Mouse (Mus musculus) heart, embryonic 10.5 days (tissue): ENCODE measurements around the gene Otop2. TPM values are rescaled to one million over a fixed set of nuclear protein-coding genes. Genes with fewer than 3 reads are reported as not detected.

Source experiments
- DNase-seq: peaks from one replicate; pipeline ENCODE4 v3.0.0-alpha.2; 2017; ENCODE audit warnings: low spot score
- H3K27ac ChIP-seq: fragments of 300-500 bp; sonication (generic); 2 replicates; pipeline ENCODE4 v1.5.1; 2016; ENCODE audit warnings: mild to moderate bottlenecking
- H3K27me3 ChIP-seq: fragments of 300-500 bp; sonication (generic); 2 replicates; pipeline ENCODE4 v1.6.1; 2016; ENCODE audit warnings: mild to moderate bottlenecking; ENCODE audit not compliant: poor library complexity, insufficient read depth, severe bottlenecking
- H3K36me3 ChIP-seq: fragments of 300-500 bp; sonication (generic); 2 replicates; pipeline ENCODE4 v1.6.1; 2016; ENCODE audit warnings: mild to moderate bottlenecking, moderate library complexity
- H3K4me1 ChIP-seq: fragments of 300-500 bp; sonication (generic); 2 replicates; pipeline ENCODE4 v1.6.1; 2016; ENCODE audit warnings: mild to moderate bottlenecking
- H3K4me3 ChIP-seq: fragments of 300-500 bp; sonication (generic); 2 replicates; pipeline ENCODE4 v1.5.1; 2016; ENCODE audit warnings: mild to moderate bottlenecking, moderate library complexity
- H3K9me3 ChIP-seq: fragments of 300-500 bp; sonication (generic); 2 replicates; pipeline ENCODE4 v1.6.1; 2016; ENCODE audit warnings: mild to moderate bottlenecking, moderate library complexity
- WGBS: fragments of 180-500 bp; shearing (Covaris S2); methylation state at CpG from one replicate; pipeline ENCODE4 v1.1.7; 2016; 5-methylcytosine and 5-hydroxymethylcytosine counted together
- polyA plus RNA-seq: library from polyadenylated mRNA; unstranded; fragments of >200 nt; fragmentation: Nextera tagmentation; extraction: Ambion mirVana; gene quantifications from 2 replicates; pipeline ENCODE4 v1.2.1, GENCODE M21; 2016

The Otop2 gene
- polyA plus RNA-seq, 1 experiment from 2014 or later = not detected

DNA sequence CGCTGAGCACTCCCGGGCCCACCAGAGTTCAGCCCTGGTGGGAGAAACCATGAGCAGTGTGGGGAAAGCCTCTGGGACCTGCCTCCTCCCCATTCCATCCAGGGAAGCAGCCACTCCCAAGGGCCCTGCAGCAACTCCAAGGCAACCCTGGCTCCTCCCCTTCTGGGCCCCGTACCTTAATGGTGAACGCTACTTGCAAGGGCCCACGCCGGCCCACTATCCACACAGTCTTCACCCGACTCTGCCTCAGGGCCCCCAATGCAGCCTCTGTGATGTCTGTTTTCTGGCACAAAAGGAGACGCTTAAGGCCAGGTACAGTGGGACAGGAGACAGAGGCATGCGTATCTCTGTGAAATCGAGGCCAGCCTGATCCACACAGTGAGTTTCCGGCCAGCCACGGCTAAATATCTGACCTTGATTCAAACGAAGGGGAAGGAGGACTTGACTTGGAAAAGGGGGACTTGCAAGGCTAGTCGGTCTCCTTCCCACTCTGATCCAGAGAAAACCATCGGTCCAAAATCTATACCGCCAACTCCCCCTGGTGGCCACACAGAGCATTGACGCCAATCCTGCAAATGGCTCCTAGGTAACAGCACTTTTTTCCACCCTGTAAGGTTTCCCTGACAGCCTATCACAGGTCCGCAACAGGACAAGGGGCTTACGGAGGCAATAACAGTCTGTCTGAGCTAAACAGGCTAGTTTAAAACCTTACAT is 36.7 kb upstream of the Otop2 start:
- 31% methylated on average over 19 of the region's 19 CpGs for WGBS
- peaks cover 12% of the 10 kb centered on the region for H3K36me3 ChIP-seq
- peak; percentile 91 for DNase-seq
- H3K27me3 ChIP-seq = peaks cover 70% of the 10 kb centered on the region
- peaks cover 61% of the 10 kb centered on the region for H3K4me1 ChIP-seq
- no peaks in the 10 kb centered on the region for H3K9me3 ChIP-seq
- H3K27ac ChIP-seq = no peak overlapping the region
- no peak overlapping the region for H3K4me3 ChIP-seq

DNA sequence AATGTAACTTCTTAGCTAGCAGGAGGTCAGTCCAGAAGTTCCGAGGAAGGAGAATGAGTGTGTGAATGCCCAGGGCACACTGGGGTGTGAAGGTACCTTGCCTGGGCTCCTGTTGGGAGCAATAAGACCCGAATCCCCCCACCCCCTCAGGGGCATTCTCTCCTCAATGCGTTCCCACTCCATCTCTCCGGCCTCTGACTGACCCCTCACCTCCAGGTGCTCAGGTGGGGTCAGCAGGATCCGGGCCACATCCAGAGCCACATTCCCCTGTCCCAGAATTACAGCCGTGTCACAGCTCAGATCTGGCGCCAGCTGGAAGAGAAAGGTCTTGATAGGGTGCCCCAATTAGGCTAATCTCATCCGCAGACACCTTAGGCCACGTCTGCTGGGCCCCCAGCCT is 35.9 kb upstream of the Otop2 start:
- no peak overlapping the region for H3K4me3 ChIP-seq
- 72% methylated on average over 9 of the region's 9 CpGs for WGBS
- DNase-seq = no peak
- peaks cover 12% of the 10 kb centered on the region for H3K36me3 ChIP-seq
- peaks cover 62% of the 10 kb centered on the region for H3K27me3 ChIP-seq
- H3K4me1 ChIP-seq = peaks cover 61% of the 10 kb centered on the region
- H3K27ac ChIP-seq = no peak overlapping the region
- H3K9me3 ChIP-seq = no peaks in the 10 kb centered on the region

DNA sequence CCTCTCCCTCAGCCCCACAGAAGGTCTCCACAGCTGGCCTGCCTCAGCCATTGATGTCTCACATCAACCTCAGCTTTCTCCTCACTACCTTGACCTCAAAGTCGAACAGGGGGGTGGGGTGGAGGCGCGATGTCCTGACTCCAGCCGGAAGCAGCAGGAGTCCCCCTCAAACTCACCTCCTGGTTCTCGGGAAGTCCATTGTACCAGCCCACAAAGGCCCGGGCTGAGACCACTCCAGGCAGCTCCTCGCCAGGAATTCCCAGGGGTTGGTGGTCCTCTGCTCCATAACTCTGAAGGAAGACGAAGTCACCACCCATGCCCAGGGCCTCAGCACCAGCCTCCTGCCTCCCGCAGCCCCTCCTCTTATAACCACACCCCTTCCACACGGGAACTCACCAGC is 35.5 kb upstream of the Otop2 start:
- peaks cover 12% of the 10 kb centered on the region for H3K36me3 ChIP-seq
- no peak for DNase-seq
- H3K27ac ChIP-seq = no peak overlapping the region
- peaks cover 58% of the 10 kb centered on the region for H3K27me3 ChIP-seq
- peaks cover 61% of the 10 kb centered on the region for H3K4me1 ChIP-seq
- WGBS = 65% methylated on average over 10 of the region's 10 CpGs
- H3K4me3 ChIP-seq = no peak overlapping the region
- H3K9me3 ChIP-seq = no peaks in the 10 kb centered on the region

DNA sequence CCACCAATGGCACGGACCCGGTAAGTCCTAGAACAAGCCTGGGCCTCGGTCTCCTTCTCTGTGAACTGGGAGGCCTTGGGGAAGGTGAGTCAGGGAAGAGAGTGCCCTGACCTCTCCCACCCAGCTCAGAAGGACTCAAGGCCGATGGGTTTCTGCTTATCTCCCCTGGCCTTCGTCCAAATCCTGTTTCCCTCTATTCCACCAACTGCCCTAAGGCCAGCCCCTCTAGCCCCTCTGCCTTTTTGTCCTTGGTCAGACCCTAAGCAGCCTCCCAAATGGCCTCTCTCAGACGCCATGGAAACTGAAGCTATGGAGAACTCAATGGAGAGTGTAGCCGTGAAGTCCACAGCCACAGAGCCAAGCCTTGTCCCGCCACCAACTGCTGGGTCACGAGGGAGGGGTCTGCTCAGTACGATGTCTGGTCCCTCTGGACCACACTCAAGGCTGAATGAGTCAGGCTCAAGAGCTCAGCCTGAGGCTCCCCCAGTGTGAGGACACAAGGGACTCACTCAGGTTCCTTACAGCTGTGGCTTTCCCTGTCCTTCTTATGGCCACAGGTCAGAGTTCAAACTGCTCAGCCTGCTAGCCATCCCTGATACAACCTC is 34.0 kb upstream of the Otop2 start:
- Histone ChIP-seq H3K27me3 (peaks cover 43% of the 10 kb centered on the region), H3K9me3 (no peaks in the 10 kb centered on the region)
- WGBS = 71% methylated on average over 10 of the region's 10 CpGs

DNA sequence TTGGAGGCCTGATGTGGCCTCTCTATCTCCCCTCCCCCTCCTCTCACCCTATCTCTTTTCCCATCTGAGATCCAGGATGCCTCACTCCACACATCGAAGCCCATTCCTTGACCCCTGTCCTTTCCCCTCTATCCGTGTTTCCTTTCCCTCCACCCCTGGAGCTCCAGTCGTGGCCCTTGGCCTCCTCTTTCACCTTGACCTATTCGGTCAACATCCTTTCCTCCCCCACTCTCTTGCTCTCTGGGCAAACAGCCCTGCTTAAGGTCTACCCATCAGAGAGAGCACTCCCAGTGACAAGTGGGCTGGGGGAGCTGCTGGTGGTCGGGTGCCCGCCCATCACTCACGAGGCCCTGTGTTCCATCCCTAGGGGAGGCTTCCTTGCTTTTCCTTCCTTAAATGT is 33.2 kb upstream of the Otop2 start:
- Histone ChIP-seq H3K36me3 (peaks cover 7% of the 10 kb centered on the region), H3K9me3 (no peaks in the 10 kb centered on the region), H3K4me1 (peaks cover 51% of the 10 kb centered on the region), H3K4me3 (no peak overlapping the region), H3K27me3 (peaks cover 36% of the 10 kb centered on the region), H3K27ac (no peak overlapping the region)
- WGBS = 63% methylated on average over 7 of the region's 7 CpGs
- no peak for DNase-seq

More for the DNA sequence above, 34.0 kb upstream of the Otop2 start:
- Histone ChIP-seq H3K27ac (no peak overlapping the region), H3K4me1 (peaks cover 51% of the 10 kb centered on the region), H3K4me3 (no peak overlapping the region), H3K36me3 (peaks cover 12% of the 10 kb centered on the region)
- DNase-seq = no peak

DNA sequence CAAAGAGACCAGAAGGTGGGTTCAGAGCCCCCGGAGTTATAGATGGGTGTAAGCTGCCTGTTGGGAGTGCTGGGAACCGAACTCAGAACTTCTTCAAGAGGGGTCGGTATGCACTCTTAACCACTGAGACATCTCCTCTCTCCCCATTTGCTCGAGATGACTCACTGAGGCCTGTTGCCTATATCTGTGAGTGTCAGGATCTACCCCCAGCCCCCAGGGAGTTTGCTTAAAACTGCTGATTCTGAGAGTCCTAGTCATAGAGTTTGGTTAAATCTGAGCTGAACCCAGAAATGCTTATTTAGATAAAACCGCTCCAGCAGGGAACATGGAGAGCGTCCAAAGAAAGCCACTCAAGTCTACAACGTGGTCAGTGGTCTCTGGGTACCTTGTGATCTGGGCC is 32.8 kb upstream of the Otop2 start:
- no peaks in the 10 kb centered on the region for H3K9me3 ChIP-seq
- WGBS = 80% methylated on average over 7 of the region's 7 CpGs

DNA sequence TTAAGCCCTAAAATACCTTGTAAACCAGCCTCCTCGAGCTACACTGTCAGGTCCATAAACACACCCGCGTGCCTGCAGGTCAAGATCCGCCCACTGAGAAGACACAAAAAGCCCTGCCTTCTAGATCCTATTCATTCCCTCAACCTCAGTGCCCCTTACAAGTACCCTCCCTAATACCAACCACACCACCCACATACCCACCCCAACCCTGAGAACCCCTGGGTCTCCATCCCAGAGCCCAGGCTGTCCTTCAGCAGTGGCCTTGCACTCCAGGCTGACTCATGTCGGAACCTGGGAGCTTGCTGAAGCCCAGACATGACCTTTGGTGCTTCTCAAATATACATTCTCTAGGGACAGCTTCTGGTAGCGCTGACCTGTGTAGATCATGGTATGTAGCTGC is 32.2 kb upstream of the Otop2 start:
- no peak overlapping the region for H3K4me3 ChIP-seq
- DNase-seq = no peak
- WGBS = 89% methylated on average over 6 of the region's 6 CpGs
- H3K27ac ChIP-seq = no peak overlapping the region
- H3K27me3 ChIP-seq = peaks cover 25% of the 10 kb centered on the region
- H3K4me1 ChIP-seq = peaks cover 50% of the 10 kb centered on the region
- H3K9me3 ChIP-seq = no peaks in the 10 kb centered on the region
- no peaks in the 10 kb centered on the region for H3K36me3 ChIP-seq

More for the DNA sequence above, 32.8 kb upstream of the Otop2 start:
- Histone ChIP-seq H3K4me1 (peaks cover 51% of the 10 kb centered on the region), H3K27me3 (peaks cover 31% of the 10 kb centered on the region), H3K4me3 (no peak overlapping the region), H3K36me3 (peaks cover 3% of the 10 kb centered on the region), H3K27ac (no peak overlapping the region)
- DNase-seq = no peak

DNA sequence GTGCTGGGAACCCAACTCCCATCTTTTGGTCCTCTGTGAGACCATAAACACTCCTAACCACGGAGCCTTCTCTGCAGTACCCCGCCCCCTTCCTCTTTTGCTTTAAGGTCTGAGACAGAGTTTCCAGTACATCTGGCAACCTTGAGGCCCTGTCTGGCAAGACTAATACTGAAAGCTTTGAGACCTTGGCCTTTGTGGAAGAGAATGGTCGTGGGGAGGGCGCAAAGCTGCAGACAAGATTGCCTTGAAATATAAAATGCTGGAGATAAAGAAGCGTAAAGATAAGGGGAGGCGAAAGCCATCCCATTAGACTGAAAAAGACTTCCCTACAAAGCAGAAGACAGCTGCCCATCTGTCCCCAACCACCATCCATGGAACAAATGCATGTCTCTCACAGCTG is 31.5 kb upstream of the Otop2 start:
- no peak for DNase-seq
- WGBS = 71% methylated on average over 6 of the region's 6 CpGs
- Histone ChIP-seq H3K4me3 (no peak overlapping the region), H3K27ac (no peak overlapping the region), H3K36me3 (no peaks in the 10 kb centered on the region), H3K27me3 (peaks cover 20% of the 10 kb centered on the region), H3K9me3 (no peaks in the 10 kb centered on the region), H3K4me1 (peaks cover 44% of the 10 kb centered on the region)

DNA sequence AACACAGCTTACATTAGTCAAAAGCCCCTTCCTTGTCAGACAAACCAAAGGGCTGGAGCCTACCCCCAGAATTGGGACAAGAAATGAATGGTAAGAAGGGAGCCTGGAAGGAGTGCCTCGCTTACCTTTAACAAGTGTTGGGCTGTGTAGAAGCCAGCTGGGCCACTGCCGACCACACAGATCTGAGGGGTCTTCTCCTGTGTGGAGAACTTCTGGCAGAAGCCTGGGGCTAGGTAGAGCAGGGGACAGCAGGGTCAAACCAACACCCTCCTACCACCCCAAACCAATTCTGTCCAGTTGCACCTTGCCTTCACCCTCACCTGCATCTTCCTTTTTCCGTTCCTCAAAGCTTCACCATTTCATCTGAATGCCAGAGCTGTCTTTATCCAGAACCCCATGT is 31.0 kb upstream of the Otop2 start:
- H3K4me3 ChIP-seq = peak overlapping the region; percentile 71
- no peak for DNase-seq
- no peaks in the 10 kb centered on the region for H3K36me3 ChIP-seq
- no peaks in the 10 kb centered on the region for H3K9me3 ChIP-seq
- 63% methylated on average over 3 of the region's 3 CpGs for WGBS
- peaks cover 20% of the 10 kb centered on the region for H3K27me3 ChIP-seq
- peaks cover 44% of the 10 kb centered on the region for H3K4me1 ChIP-seq
- H3K27ac ChIP-seq = peak overlapping the region; percentile 90; the same call in 1 of the 2 replicates

DNA sequence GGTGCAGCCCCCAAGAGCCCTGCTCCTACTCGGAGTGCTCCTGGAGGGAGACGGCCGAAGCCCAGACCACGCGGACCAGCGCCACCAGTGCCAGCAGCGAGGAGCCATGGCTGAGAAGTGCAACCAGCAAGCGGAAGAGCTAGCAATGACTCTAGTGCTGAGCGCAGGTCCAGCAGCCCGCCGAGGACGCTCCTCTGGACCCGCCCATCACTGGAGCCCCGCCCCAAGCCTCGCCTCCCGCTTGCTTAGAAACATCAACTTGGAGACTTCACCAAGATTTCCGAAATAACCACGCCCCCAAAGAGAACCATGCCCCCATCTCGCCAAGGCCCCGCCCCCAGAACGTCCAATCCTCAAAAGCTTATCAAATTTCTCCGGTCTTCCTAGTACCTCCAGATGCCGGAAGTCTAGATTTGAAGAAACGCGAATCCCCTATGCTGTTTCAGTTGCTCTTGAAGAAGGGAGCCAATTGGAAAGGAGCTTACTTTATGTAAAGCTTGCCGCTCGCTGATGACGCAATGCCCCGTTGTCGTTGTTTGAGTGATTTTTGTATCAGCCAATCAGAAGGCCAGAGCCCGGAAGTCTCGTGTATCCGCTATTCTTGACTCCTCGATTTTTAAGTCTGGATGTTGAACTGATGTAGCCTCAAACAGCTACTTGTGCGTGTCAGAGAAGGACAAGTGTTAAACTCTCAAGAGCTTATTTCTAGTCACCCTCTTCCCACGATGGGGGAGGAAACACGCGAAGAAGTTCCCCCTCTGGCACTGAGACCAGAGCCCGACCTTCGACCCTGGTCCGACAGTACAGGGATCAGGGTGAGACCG is 30.0 kb upstream of the Otop2 start, which contains the start of gene Fdxr:
Gene Fdxr, minus strand, starts transcription at position 271 of the 824 bp plus-strand sequence.
- DNase-seq = peak; percentile 99
- H3K27ac ChIP-seq = peak within 1 kb of the TSS; percentile 90
- under 1% methylated on average over 42 of the region's 42 CpGs for WGBS
- no peaks in the 10 kb centered on the region for H3K9me3 ChIP-seq
- peak within 1 kb of the TSS; percentile 71 for H3K4me3 ChIP-seq
- H3K36me3 ChIP-seq = no peaks in the 10 kb centered on the region
- H3K4me1 ChIP-seq = peaks cover 43% of the 10 kb centered on the region
- H3K27me3 ChIP-seq = peaks cover 10% of the 10 kb centered on the region

DNA sequence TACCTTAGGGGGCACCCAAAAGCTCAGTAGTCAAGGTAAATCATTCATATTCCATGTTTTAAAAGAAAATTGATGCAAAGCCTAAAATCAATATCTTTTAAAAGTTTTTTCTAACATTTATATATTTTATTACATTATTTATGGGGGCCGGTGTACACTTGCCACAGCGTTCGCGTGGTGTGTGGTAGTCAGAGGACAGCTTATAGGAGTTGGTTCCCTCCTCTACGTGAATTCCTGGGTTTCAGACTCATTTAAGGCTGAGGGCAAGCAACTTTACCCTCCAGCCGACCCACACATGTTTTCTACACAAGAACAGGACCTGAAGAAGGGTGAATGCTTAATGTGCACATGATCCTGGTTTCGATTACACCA is 29.4 kb upstream of the Otop2 start:
- Histone ChIP-seq H3K36me3 (no peaks in the 10 kb centered on the region), H3K27ac (peak overlapping the region; percentile 89), H3K27me3 (peaks cover 4% of the 10 kb centered on the region; the same call in 1 of the 2 replicates), H3K4me3 (peak overlapping the region; percentile 71), H3K4me1 (peaks cover 48% of the 10 kb centered on the region), H3K9me3 (no peaks in the 10 kb centered on the region)
- WGBS = 16% methylated on average over 7 of the region's 7 CpGs
- no peak for DNase-seq

DNA sequence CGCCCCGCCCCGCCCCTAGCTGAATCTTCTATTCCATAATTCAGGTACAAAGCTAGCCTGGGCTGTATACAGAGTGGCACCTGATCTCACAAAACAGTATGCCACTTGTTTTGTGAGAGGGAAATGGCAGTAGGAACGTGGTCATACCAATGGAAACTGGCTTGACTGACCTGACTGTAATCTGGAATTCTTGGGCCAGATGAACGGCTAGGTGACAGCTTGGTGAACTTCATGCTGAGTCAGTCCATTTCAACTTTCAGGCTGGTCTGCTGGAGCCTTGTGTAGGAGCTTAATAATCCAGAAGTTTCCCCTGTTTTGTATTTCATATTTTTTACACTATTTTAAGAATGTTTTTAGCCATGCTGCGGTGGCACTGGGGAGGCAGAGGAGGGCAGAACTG is 28.8 kb upstream of the Otop2 start:
- 68% methylated on average over 6 of the region's 6 CpGs for WGBS
- no peaks in the 10 kb centered on the region for H3K36me3 ChIP-seq
- H3K27ac ChIP-seq = peak overlapping the region; percentile 89; the same call in 1 of the 2 replicates
- H3K4me3 ChIP-seq = peak overlapping the region; percentile 71
- no peaks in the 10 kb centered on the region for H3K27me3 ChIP-seq
- no peaks in the 10 kb centered on the region for H3K9me3 ChIP-seq
- no peak for DNase-seq
- peaks cover 47% of the 10 kb centered on the region for H3K4me1 ChIP-seq

DNA sequence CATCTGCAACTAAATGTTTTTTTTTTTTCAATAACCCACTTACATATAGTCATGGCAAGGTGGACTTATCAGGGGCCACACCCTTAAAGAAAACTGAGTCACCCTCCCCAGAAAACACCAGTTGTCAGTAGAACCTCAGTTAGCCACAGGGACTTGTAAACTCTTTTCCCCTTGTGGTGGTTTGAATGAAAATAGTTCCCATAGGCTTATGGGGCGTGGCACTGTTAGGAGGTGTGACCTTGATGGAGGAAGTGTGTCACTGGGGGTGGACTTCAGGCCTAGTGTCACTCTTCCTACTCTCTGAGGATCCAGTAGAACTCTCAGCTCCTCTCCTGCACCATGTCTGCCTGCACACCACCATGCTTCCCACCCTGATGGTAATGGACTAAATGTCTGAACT is 27.2 kb upstream of the Otop2 start:
- no peak for DNase-seq
- 54% methylated on average over 1 of the region's 1 CpGs for WGBS
- Histone ChIP-seq H3K36me3 (no peaks in the 10 kb centered on the region), H3K9me3 (no peaks in the 10 kb centered on the region), H3K4me3 (no peak overlapping the region), H3K27ac (no peak overlapping the region), H3K4me1 (peaks cover 41% of the 10 kb centered on the region), H3K27me3 (no peaks in the 10 kb centered on the region)
